Mouse (Mus musculus): Measurements from ENCODE around the gene Gabarapl1.
"Not testable (repeated sequence)": the region's sequence is repeated elsewhere in the genome, so short reads cannot be mapped to it uniquely, and the experiment has no call there.

The Gabarapl1 gene

GRCm38 (mm10) chr6:129532942-129533860 is at the start of gene Gabarapl1:
TSS of gene Gabarapl1 (plus strand) at chr6:129533160.
- CTCF ChIA-PET: no interaction called here

GRCm38 (mm10) chr6:129494924-129495323 is 38.0 kb upstream of the Gabarapl1 start:
- ChIA-PET CTCF (interaction anchor here in 1 of 4 experiments (0.7 kb wide), 1 partner anchor 237 kb away, joined by 3 read pairs; no protein-coding TSS in a partner anchor), POLR2A (no interaction called here)

More at GRCm38 (mm10) chr6:129532942-129533860, at the start of gene Gabarapl1:
- POLR2A ChIA-PET: interaction anchor here in 3 of 4 experiments (0.5 to 2.6 kb wide), 12 partner anchors 8 to 1175 kb away, joined by 3 to 12 read pairs (median 4); no protein-coding TSS in a partner anchor

GRCm38 (mm10) chr6:129497345-129498218 is 35.4 kb upstream of the Gabarapl1 start:
- ChIA-PET CTCF (no interaction called here), POLR2A (no interaction called here)

- POLR2A ChIA-PET, CTCF ChIA-PET: not testable (repeated sequence)
Observed at GRCm38 (mm10) chr6:129499516-129499915, 33.4 kb upstream of the Gabarapl1 start.

DNA sequence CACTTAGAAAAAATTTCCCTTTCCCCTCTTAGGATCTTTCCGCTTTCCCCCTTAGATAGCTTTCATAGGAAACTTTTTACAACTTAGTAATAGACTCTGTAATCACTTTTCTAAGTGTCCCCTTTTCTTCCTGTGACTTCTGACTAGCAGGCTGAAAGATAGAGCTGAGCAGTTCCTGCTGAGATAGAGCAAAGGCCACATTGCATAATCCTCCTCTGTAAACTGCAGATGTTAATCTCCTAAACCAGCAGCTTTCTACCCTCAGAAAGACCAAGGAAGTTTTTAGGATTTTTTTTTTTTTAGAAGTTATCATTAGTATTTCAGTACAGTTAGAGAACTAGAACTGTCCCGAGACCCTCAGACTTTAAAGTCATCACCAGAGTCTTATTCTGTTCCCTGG is 29.5 kb upstream of the Gabarapl1 start:
- POLR2A ChIA-PET: no interaction called here

GRCm38 (mm10) chr6:129507024-129507423 is 25.9 kb upstream of the Gabarapl1 start, which contains the start of gene Olr1:
TSS of gene Olr1 (minus strand) at chr6:129507165.
- CTCF ChIA-PET: no interaction called here
- POLR2A ChIA-PET: interaction anchor here in 1 of 4 experiments (0.6 kb wide), 1 partner anchor 35 kb away, joined by 4 read pairs; no protein-coding TSS in a partner anchor

More for the DNA sequence above, 29.5 kb upstream of the Gabarapl1 start:
- CTCF ChIA-PET: no interaction called here

- ChIA-PET CTCF (no interaction called here), POLR2A (interaction anchor here in 1 of 4 experiments (1.9 kb wide), 1 partner anchor 22 kb away, joined by 6 read pairs; the partner anchor contains the start of gene Gabarapl1)
Observed at GRCm38 (mm10) chr6:129510120-129510911, 22.6 kb upstream of the Gabarapl1 start.

DNA sequence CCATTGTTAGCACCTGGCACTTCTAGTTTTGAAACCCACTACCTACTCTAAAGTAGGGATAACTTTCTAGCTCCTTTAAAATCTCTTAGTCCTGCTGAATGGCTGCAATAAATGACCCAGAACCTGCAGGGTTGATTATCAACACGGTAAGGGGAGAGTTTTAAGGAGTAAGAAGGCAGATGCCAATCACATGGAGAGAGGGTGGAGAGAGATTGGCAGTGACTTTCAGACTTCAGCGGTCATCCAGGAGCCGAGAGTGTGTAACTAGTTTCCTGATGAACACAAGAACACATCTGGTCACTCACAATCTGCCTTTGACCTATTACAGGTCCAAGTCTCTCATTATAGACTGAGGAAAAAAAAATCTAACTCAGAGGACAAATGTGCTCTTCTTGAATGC is 20.6 kb upstream of the Gabarapl1 start, which contains the start of gene Tmem52b:
TSS of gene Tmem52b (plus strand) at position 189 of the 400 bp plus-strand sequence.
- CTCF ChIA-PET: no interaction called here
- POLR2A ChIA-PET: no interaction called here

- CTCF ChIA-PET: no interaction called here
- POLR2A ChIA-PET: no interaction called here
Observed at GRCm38 (mm10) chr6:129512868-129513267, 20.1 kb upstream of the Gabarapl1 start.

DNA sequence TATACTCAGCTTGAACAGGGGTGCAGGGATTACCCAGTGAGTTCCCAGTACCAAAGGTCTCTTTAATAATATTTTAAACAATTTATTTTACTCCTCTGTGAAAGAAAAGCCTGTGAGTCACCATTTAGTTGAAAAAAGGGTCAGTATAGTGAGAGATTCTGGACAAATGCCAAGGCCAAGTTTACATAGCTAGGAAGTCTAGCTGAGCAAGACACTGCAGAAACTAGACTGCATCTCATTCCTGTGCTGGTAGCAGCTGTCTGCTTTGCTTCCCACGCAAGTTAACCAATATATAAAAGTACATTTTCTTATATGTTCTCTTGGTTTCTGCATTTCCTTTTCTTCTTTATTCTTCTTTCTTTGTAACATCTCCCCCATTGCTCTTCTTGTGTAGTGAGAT is 19.6 kb upstream of the Gabarapl1 start:
- ChIA-PET POLR2A (no interaction called here), CTCF (no interaction called here)

DNA sequence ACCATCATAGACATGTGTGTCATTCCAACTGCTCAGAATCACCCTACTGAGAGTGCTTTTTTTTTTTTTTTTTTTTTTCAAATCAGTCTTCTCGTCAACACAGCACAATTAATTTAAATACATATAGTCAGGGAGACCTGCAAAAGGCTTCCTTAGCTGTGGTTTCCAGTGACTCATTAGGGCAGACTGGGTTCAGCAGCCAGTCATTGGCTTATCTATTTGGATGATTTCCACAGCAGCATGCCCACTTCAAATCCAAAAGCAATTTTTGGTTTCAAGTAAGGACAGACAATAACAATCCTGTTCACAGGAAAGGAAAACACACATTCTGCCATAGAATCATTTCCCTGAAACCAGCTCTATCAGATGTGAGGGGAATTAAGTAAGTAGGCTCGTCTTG is 18.6 kb upstream of the Gabarapl1 start:
- CTCF ChIA-PET: no interaction called here
- POLR2A ChIA-PET: interaction anchor here in 1 of 4 experiments (0.6 kb wide), 1 partner anchor 1987 kb away, joined by 4 read pairs; no protein-coding TSS in a partner anchor

- POLR2A ChIA-PET: no interaction called here
- CTCF ChIA-PET: no interaction called here
Observed at GRCm38 (mm10) chr6:129515068-129515467, 17.9 kb upstream of the Gabarapl1 start.

- ChIA-PET CTCF (no interaction called here), POLR2A (interaction anchor here in 1 of 4 experiments (1.3 kb wide), 1 partner anchor 17 kb away, joined by 5 read pairs; the partner anchor contains the start of gene Gabarapl1)
Observed at GRCm38 (mm10) chr6:129516388-129516787, 16.6 kb upstream of the Gabarapl1 start.

- POLR2A ChIA-PET: interaction anchor here in 1 of 4 experiments (1.3 kb wide), 1 partner anchor 16 kb away, joined by 5 read pairs; the partner anchor contains the start of gene Gabarapl1
Observed at GRCm38 (mm10) chr6:129517752-129518408, 15.1 kb upstream of the Gabarapl1 start.

GRCm38 (mm10) chr6:129526069-129526468 is 6.9 kb upstream of the Gabarapl1 start:
- ChIA-PET POLR2A (no interaction called here), CTCF (no interaction called here)

More at GRCm38 (mm10) chr6:129517752-129518408, 15.1 kb upstream of the Gabarapl1 start:
- CTCF ChIA-PET: interaction anchor here in 1 of 4 experiments (0.6 kb wide), 1 partner anchor 152 kb away, joined by 3 read pairs; no protein-coding TSS in a partner anchor

- POLR2A ChIA-PET: no interaction called here
- CTCF ChIA-PET: no interaction called here
Observed at GRCm38 (mm10) chr6:129527416-129527815, 5.5 kb upstream of the Gabarapl1 start.

DNA sequence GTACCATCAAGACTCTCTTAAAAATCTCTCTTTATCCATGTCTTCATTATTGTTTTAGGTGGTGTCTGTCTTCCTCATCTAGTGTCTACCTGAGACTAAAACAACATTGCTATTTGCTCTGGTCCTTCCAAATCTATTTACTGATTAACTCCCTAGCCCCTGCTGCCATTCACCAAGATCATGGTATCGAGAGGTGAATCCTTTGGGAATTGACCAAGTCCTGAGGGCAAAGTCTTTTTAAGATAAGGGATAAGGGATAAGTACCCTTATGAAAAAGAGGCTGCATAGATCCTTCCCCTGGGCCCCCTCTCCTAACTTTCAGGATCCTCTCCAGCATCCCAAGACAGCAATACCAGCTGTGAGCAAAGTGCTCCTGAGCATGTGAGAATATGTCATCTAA is 3.4 kb upstream of the Gabarapl1 start:
- POLR2A ChIA-PET: no interaction called here
- CTCF ChIA-PET: no interaction called here

- ChIA-PET POLR2A (no interaction called here), CTCF (interaction anchor here in 1 of 4 experiments (0.6 kb wide), 1 partner anchor 98 kb away, joined by 3 read pairs; no protein-coding TSS in a partner anchor)
Observed at GRCm38 (mm10) chr6:129530261-129530660, 2.7 kb upstream of the Gabarapl1 start.
